Mouse (Mus musculus) retina, postnatal 7 days (tissue): ENCODE results near the gene Olfr893.
"Not testable (repeated sequence)": the region's sequence is repeated elsewhere in the genome, so short reads cannot be mapped to it uniquely, and the experiment has no call there.

Source experiments
- DNase-seq: peaks from one replicate; pipeline ENCODE4 v3.0.0-alpha.2; 2012; ENCODE audit warnings: low read depth, low spot score

Gene Olfr893

DNA sequence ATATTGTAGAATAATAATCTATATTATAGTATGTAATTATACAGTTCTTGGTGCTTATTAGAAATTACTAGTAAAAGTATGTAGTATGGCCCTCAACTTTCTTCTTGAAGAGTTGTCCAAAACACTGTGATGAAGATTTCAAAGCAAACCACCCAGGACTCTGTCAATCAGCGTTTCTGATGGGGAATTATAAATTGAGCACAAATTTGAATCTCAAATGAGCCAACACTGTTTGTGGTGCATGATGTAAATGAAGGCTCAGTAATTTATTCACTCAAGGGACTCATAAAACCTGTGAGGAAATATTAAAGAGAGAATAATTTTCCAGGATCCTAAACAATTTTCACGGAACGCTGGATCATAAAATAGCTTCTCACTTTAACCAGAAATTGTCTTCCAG lies at the start of gene Olfr893:
TSS of gene Olfr893 (plus strand) at position 301 of the 400 bp plus-strand sequence.
- no peak for DNase-seq

DNA sequence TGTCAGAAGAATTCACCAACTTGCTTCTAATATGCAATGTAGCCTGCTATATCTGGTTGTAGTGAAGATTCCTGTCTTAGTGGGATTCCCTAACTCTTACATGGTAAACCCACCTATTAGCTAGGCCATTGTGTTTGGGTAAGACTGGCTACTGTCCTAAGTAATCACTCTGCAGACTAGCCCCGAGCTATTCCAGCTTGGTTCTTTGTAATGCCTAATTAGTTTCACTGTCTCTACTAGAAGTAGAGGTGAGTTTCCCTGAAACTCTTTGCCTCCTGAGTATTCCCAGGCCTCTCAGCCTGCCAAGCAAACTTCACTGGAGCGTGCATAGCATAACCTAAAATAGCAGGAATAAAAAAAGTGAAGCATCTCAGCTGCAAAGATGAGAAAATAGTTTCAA lies 39.8 kb upstream of the Olfr893 start:
- DNase-seq, result not testable (repeated sequence)

DNA sequence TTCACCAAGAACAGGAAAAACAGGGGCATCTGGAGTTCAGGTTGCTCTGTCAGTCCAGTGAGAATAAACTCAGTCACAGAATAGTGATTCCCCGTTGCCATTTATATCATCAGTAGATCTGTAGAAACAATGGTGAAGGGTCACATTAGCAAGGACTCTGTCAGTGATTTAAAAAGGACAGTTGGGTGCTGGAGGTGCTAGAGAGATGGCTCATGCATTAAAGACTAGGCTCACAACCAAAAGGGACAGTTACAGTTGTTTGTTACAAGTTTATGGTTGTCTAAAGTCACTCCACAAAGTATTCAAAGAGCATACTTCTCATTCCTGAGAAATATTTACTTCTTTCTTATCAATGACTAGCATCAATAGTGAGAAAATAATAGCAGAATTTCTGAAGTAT lies 27.4 kb upstream of the Olfr893 start, which contains the start of gene Olfr891:
TSS of gene Olfr891 (minus strand) at position 101 of the 400 bp plus-strand sequence.
- no peak for DNase-seq

DNA sequence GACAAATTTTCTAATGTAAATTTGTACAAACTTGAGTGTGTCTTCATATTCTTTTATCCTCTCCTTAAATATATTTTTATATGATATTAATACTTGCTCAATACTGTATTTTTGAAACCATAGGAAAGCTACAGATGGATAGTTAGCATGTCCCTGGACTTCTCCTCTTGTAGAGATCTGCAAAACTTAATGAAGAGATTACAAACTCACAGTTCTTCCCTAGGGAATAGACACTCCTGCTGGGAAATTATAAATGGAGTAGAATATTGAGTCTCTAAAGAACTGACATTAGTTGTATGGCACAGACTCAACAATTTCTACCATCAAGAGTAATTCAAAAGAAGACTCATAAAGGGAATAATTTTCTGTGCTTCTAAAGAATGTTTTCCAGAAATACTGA lies 9.6 kb downstream of the Olfr893 start, which contains the start of gene Olfr894:
TSS of gene Olfr894 (plus strand) at position 301 of the 400 bp plus-strand sequence.
- DNase-seq, result no peak

- no peak for DNase-seq
Measured at GRCm38 (mm10) chr9:38252474-38252873, 44.3 kb downstream of the Olfr893 start, which contains the start of gene Olfr143. Gene Olfr143 (plus strand): TSS chr9:38252774.
